Mouse (Mus musculus) C2C12 (cell line): Measurements from ENCODE around the gene L2hgdh. TPM values are rescaled to one million over a fixed set of nuclear protein-coding genes. Genes with fewer than 3 reads are reported as not detected.

ENCODE experiments used
- H3K27me3 ChIP-seq: one replicate; pipeline ENCODE4 v1.6.1; 2011; ENCODE audit not compliant: control insufficient read depth, insufficient read depth, insufficient read length
- H3K36me3 ChIP-seq: one replicate; pipeline ENCODE4 v1.6.1; 2011; ENCODE audit not compliant: control insufficient read depth, insufficient read depth
- H3K4me3 ChIP-seq: one replicate; pipeline ENCODE4 v1.5.1; 2011; ENCODE audit warnings: mild to moderate bottlenecking, control low read depth; ENCODE audit not compliant: poor library complexity, insufficient read depth, severe bottlenecking
- H3K79me2 ChIP-seq: one replicate; pipeline ENCODE4 v1.6.1; 2011; ENCODE audit not compliant: control insufficient read depth, insufficient read depth
- H3K79me3 ChIP-seq: one replicate; pipeline ENCODE4 v1.6.1; 2011; ENCODE audit warnings: low read depth, control low read depth
- H3ac ChIP-seq: one replicate; pipeline ENCODE3; 2011; ENCODE audit warnings: low read depth; ENCODE audit not compliant: control insufficient read depth, insufficient read length
- CEBPB ChIP-seq: IDR thresholded peaks from one replicate; pipeline ENCODE4 v1.6.1; 2011; ENCODE audit warnings: low read depth, mild to moderate bottlenecking, control low read depth, moderate library complexity
- CTCF ChIP-seq: IDR thresholded peaks from one replicate; pipeline ENCODE4 v1.5.1; 2011; ENCODE audit not compliant: control insufficient read depth, insufficient read depth, insufficient read length
- FOSL1 ChIP-seq: IDR thresholded peaks from one replicate; pipeline ENCODE4 v1.8.0; 2011; ENCODE audit warnings: mild to moderate bottlenecking, low read length; ENCODE audit not compliant: poor library complexity, insufficient read depth, severe bottlenecking
- MAX ChIP-seq: IDR thresholded peaks from one replicate; pipeline ENCODE4 v1.6.1; 2011; ENCODE audit warnings: mild to moderate bottlenecking, control low read depth
- MYOD1 ChIP-seq: IDR thresholded peaks from one replicate; pipeline ENCODE4 v1.6.1; 2011; ENCODE audit warnings: low read depth; ENCODE audit not compliant: control insufficient read depth, insufficient read length
- MYOG ChIP-seq: IDR thresholded peaks from one replicate; pipeline ENCODE4 v1.6.1; 2011; ENCODE audit not compliant: control insufficient read depth, insufficient read length; ENCODE audit errors: extremely low read depth
- USF1 ChIP-seq: IDR thresholded peaks from one replicate; pipeline ENCODE4 v1.6.1; 2011; ENCODE audit warnings: low read depth, mild to moderate bottlenecking, control low read depth, moderate library complexity
- polyA plus RNA-seq: library from polyadenylated mRNA; unstranded; fragments of >200 nt; fragmentation: generic; extraction: Trizol; gene quantifications from one replicate; pipeline ENCODE4 v1.2.1, GENCODE M21; 2012; ENCODE audit warnings: missing spikeins

The L2hgdh gene
- polyA plus RNA-seq, 1 experiment, result 3.8 TPM

GRCm38 (mm10) chr12:69733923-69734322, 9.2 kb upstream of the L2hgdh start:
- H3K4me3 ChIP-seq, result no peak overlapping the region
- no peaks in the 10 kb centered on the region for H3K79me3 ChIP-seq
- no peak overlapping the region for H3ac ChIP-seq
- H3K27me3 ChIP-seq, result no peaks in the 10 kb centered on the region
- H3K36me3 ChIP-seq, result no peaks in the 10 kb centered on the region
- TF ChIP-seq USF1 (no peak), MYOG (no peak), FOSL1 (no peak), CTCF (no peak), MYOD1 (no peak), MAX (no peak), CEBPB (no peak)
- no peaks in the 10 kb centered on the region for H3K79me2 ChIP-seq

DNA sequence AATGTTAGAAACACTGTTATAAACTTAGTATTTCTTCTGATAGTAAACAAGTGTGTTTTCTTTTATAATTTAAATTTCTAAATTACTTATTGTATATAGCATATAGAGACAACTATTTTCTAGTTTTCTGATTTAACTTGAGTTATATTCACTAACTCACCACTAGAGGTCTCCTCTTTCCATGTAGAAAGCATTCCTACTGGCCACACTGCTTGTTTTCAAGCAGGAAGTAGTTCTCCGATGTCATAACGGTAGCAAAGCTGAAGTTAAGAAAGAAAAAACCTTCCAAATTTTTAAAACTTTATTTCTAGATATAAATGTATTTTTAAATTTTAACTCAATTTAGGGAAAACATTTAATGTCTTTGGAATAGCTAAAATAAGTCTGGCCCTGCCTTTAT, 8.8 kb upstream of the L2hgdh start:
- H3K36me3 ChIP-seq, result no peaks in the 10 kb centered on the region
- H3K27me3 ChIP-seq, result no peaks in the 10 kb centered on the region
- no peak overlapping the region for H3ac ChIP-seq
- no peak overlapping the region for H3K4me3 ChIP-seq
- no peaks in the 10 kb centered on the region for H3K79me2 ChIP-seq
- TF ChIP-seq MYOD1 (no peak), CTCF (no peak), USF1 (no peak), MYOG (no peak), CEBPB (no peak), FOSL1 (no peak), MAX (no peak)
- no peaks in the 10 kb centered on the region for H3K79me3 ChIP-seq

DNA sequence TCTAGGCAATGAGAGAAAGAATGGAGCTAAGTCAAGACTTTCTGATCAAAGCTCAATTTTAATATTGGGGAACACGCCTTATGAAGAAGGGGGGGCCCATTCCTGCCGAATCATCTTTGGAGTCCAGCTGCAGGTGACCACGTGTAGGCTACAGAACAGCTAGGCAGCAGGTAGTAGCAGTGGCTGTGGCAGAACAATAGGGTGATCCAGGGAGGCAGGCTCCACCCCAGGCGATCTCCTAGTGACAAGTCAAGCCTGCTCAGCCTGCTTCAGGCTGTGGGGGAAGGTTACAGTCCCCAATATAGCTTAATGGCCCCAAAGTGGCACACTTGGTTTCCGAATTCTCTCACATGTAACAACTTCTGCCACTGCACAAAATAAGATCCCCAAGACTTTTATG, 7.5 kb upstream of the L2hgdh start:
- Histone ChIP-seq H3ac (no peak overlapping the region), H3K79me3 (no peaks in the 10 kb centered on the region), H3K79me2 (no peaks in the 10 kb centered on the region), H3K4me3 (no peak overlapping the region), H3K27me3 (no peaks in the 10 kb centered on the region), H3K36me3 (no peaks in the 10 kb centered on the region)
- TF ChIP-seq FOSL1 (no peak), CTCF (no peak), MAX (no peak), MYOD1 (no peak), MYOG (no peak), USF1 (no peak), CEBPB (no peak)

DNA sequence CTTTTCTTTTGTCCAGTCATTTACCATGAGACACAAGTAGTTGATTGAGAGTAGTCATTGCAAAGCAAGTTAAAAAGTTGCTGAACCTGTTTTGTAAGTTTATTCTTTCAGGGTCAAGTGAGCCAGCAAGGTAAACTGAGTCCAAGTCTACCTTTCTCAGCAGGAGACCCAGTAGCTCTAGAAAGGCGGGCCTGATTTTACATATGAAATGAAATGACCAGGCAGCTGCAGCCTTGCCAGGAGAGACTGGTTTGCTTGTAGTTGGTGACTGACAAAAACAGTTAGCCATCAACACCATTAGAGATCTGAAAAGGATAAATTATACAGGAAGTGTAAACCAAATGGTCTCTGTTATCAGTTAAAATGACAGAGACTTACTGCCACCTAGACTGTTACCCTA, 5.6 kb upstream of the L2hgdh start:
- TF ChIP-seq MAX (no peak), CEBPB (no peak), USF1 (no peak), CTCF (no peak), FOSL1 (no peak), MYOD1 (no peak), MYOG (no peak)
- Histone ChIP-seq H3K79me2 (no peaks in the 10 kb centered on the region), H3K36me3 (no peaks in the 10 kb centered on the region), H3K4me3 (no peak overlapping the region), H3K79me3 (no peaks in the 10 kb centered on the region), H3ac (no peak overlapping the region), H3K27me3 (no peaks in the 10 kb centered on the region)

GRCm38 (mm10) chr12:69729246-69729645, 4.6 kb upstream of the L2hgdh start:
- TF ChIP-seq CEBPB (no peak), FOSL1 (no peak), MYOD1 (no peak), MYOG (no peak)
- Histone ChIP-seq H3K79me3 (no peaks in the 10 kb centered on the region), H3K79me2 (peaks cover 2% of the 10 kb centered on the region), H3K27me3 (no peaks in the 10 kb centered on the region), H3K4me3 (no peak overlapping the region), H3ac (no peak overlapping the region), H3K36me3 (no peaks in the 10 kb centered on the region)
